Mouse (Mus musculus) bone marrow macrophage, adult 2 months (primary cell): ENCODE results near the gene Tcf7l1.

Experiments used
- CTCF ChIP-seq: IDR thresholded peaks from 2 replicates; pipeline ENCODE4 v1.5.1; 2012; ENCODE audit warnings: low read depth, mild to moderate bottlenecking, low read length, moderate library complexity
- POLR2A ChIP-seq: IDR thresholded peaks from 2 replicates; pipeline ENCODE4 v1.6.1; 2012; ENCODE audit warnings: mild to moderate bottlenecking, low read depth, low read length, borderline replicate concordance

DNA sequence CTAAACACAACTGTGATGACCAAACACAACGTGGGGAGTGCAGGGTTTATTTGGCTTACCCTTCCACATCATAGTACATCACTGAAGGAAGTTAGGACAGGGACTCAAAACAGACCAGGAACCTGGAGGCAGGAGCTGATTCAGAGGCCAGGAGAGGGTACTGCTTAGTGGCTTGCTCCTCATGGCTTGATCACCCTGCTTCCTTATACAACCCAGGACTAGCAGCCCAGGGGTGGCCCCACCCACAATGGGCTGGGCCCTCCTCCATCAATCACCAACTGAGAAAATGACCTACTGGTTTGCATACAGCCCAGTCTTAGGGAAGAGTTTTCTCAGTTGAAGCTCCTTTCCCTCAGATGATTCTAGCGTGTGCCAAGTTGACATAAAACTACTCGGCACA lies 68.2 kb downstream of the Tcf7l1 start:
- TF ChIP-seq CTCF (no peak), POLR2A (no peak)
